ENCODE assay signal across 15 mouse cellular contexts in genomic region chr2:68379631-68380030, GRCm38 (mm10).
DNase-seq lines count a peak whose midpoint lies in the region; ATAC-seq and TF ChIP-seq lines count a peak whose summit lies in the region.
"Had no signal": no experiment of that assay in that cellular context is flagged by ENCODE, and none has a peak within 500 bp of the region (broad histone marks: within the 10 kb centered on the region; RNA-seq: fewer than 3 reads in every experiment).

No protein-coding gene starts in this region.

- intact Hi-C loops in left cerebral cortex, postnatal 10 days (cut with DNase I) = no loop called here

- no peak for ATAC-seq in forebrain, embryonic 12.5 days (ENCODE audit: low FRiP score)
- ATAC-seq in forebrain, embryonic 15.5 days (replicated peaks) = no peak
- no peak for ATAC-seq in limb, embryonic 13.5 days (ENCODE audit: low FRiP score, low read depth)
- ATAC-seq in heart, postnatal 0 days (ENCODE audit: insufficient read depth, low read depth) = 0 out of 2 replicates have a peak, but pooled peaks have one; percentile 13
- 0 out of 2 replicates have a peak, but pooled peaks have one; percentile 7 for ATAC-seq in midbrain, embryonic 15.5 days (replicated peaks)
- ATAC-seq: activated CD4-positive, CD25-positive, alpha-beta regulatory T cell, adult 4 months had no signal

- H3K9ac ChIP-seq in forebrain, embryonic 12.5 days = no peak overlapping the region
- H3K9ac ChIP-seq in forebrain, embryonic 15.5 days (replicated peaks) = no peak overlapping the region
- no peak overlapping the region for H3K9ac ChIP-seq in limb, embryonic 13.5 days
- H3K9ac ChIP-seq in heart, postnatal 0 days (replicated peaks; ENCODE audit: low read depth, low read length) = no peak overlapping the region
- no peak overlapping the region for H3K9ac ChIP-seq in midbrain, embryonic 15.5 days
- H3K9ac ChIP-seq: embryonic facial prominence, embryonic 15.5 days; neural tube, embryonic 15.5 days; stomach, embryonic 15.5 days had no signal

- no peak overlapping the region for H3K4me2 ChIP-seq in forebrain, embryonic 12.5 days
- no peak overlapping the region for H3K4me2 ChIP-seq in forebrain, embryonic 15.5 days (replicated peaks)
- no peak overlapping the region for H3K4me2 ChIP-seq in limb, embryonic 13.5 days (replicated peaks)
- H3K4me2 ChIP-seq in heart, postnatal 0 days (ENCODE audit: low read depth, low read length) = no peak overlapping the region
- no peak overlapping the region for H3K4me2 ChIP-seq in midbrain, embryonic 15.5 days
- H3K4me2 ChIP-seq: embryonic facial prominence, embryonic 15.5 days; neural tube, embryonic 15.5 days; stomach, embryonic 15.5 days had no signal

- no peaks in the 10 kb centered on the region for H3K9me3 ChIP-seq in forebrain, embryonic 12.5 days
- H3K9me3 ChIP-seq in forebrain, embryonic 15.5 days = no peaks in the 10 kb centered on the region
- H3K9me3 ChIP-seq in limb, embryonic 13.5 days = no peaks in the 10 kb centered on the region
- H3K9me3 ChIP-seq in limb, embryonic 10.5 days (replicated peaks) = no peaks in the 10 kb centered on the region
- H3K9me3 ChIP-seq in heart, postnatal 0 days (replicated peaks; ENCODE audit: control insufficient read depth, low read length) = no peaks in the 10 kb centered on the region
- H3K9me3 ChIP-seq in midbrain, embryonic 15.5 days = no peaks in the 10 kb centered on the region
- H3K9me3 ChIP-seq: embryonic facial prominence, embryonic 15.5 days; neural tube, embryonic 15.5 days; stomach, embryonic 15.5 days had no signal

- TF ChIP-seq CTCF in heart, postnatal 0 days (IDR thresholded peaks at IDR 0.05; ENCODE audit: low read depth) = no peak
- no peak for TF ChIP-seq CTCF in layer of hippocampus, adult 2 months (conservative IDR thresholded peaks at IDR 0.05)

- H3K27ac ChIP-seq in forebrain, embryonic 12.5 days = 0 out of 2 replicates have a peak overlapping the region, but pooled peaks have one; percentile 31
- no peak overlapping the region for H3K27ac ChIP-seq in forebrain, embryonic 15.5 days (replicated peaks)
- H3K27ac ChIP-seq in limb, embryonic 13.5 days = peak overlapping the region; percentile 15; the same call in 1 of the 2 replicates
- H3K27ac ChIP-seq in limb, embryonic 10.5 days = no peak overlapping the region
- H3K27ac ChIP-seq in heart, postnatal 0 days (ENCODE audit: low read depth) = peak overlapping the region; percentile 89
- no peak overlapping the region for H3K27ac ChIP-seq in midbrain, embryonic 15.5 days
- H3K27ac ChIP-seq in layer of hippocampus, adult 2 months = no peak overlapping the region
- H3K27ac ChIP-seq: embryonic facial prominence, embryonic 15.5 days; neural tube, embryonic 15.5 days; stomach, embryonic 15.5 days had no signal

- no peak for DNase-seq in limb, embryonic 10.5 days (ENCODE audit: low spot score)
- DNase-seq in heart, postnatal 0 days (ENCODE audit: low spot score) = no peak
- DNase-seq in left cerebral cortex, postnatal 10 days (ENCODE audit: extremely low spot score in 1 of 2, low spot score in 2 of 2) = no peak
- no peak for DNase-seq in layer of hippocampus, adult 2 months (ENCODE audit: low spot score in 2 of 2)
- DNase-seq: cerebellum, adult 9-11 months; kidney, postnatal 14 days; lung, adult 18-20 months had no signal

- no peak overlapping the region for H3K4me3 ChIP-seq in forebrain, embryonic 12.5 days (replicated peaks)
- H3K4me3 ChIP-seq in forebrain, embryonic 15.5 days = no peak overlapping the region
- no peak overlapping the region for H3K4me3 ChIP-seq in limb, embryonic 13.5 days
- H3K4me3 ChIP-seq in limb, embryonic 10.5 days = no peak overlapping the region
- no peak overlapping the region for H3K4me3 ChIP-seq in heart, postnatal 0 days (ENCODE audit: low read depth, low read length)
- H3K4me3 ChIP-seq in midbrain, embryonic 15.5 days = no peak overlapping the region
- H3K4me3 ChIP-seq in layer of hippocampus, adult 2 months = no peak overlapping the region
- H3K4me3 ChIP-seq: embryonic facial prominence, embryonic 15.5 days; neural tube, embryonic 15.5 days; stomach, embryonic 15.5 days had no signal

- no peaks in the 10 kb centered on the region for H3K36me3 ChIP-seq in forebrain, embryonic 12.5 days (replicated peaks)
- no peaks in the 10 kb centered on the region for H3K36me3 ChIP-seq in forebrain, embryonic 15.5 days
- 0 out of 2 replicates have a peak, but pooled peaks cover 6% of the 10 kb centered on the region for H3K36me3 ChIP-seq in limb, embryonic 13.5 days
- peaks cover 19% of the 10 kb centered on the region for H3K36me3 ChIP-seq in limb, embryonic 10.5 days
- 0 out of 2 replicates have a peak, but pooled peaks cover 9% of the 10 kb centered on the region for H3K36me3 ChIP-seq in heart, postnatal 0 days (replicated peaks; ENCODE audit: control insufficient read depth, insufficient read depth, low read length)
- no peaks in the 10 kb centered on the region for H3K36me3 ChIP-seq in midbrain, embryonic 15.5 days (replicated peaks)
- H3K36me3 ChIP-seq: embryonic facial prominence, embryonic 15.5 days; neural tube, embryonic 15.5 days; stomach, embryonic 15.5 days had no signal

- H3K4me1 ChIP-seq in forebrain, embryonic 12.5 days = peaks cover 34% of the 10 kb centered on the region
- H3K4me1 ChIP-seq in forebrain, embryonic 15.5 days = peaks cover 10% of the 10 kb centered on the region; the same call in 1 of the 2 replicates
- peaks cover 18% of the 10 kb centered on the region; the same call in 1 of the 2 replicates for H3K4me1 ChIP-seq in limb, embryonic 13.5 days
- H3K4me1 ChIP-seq in limb, embryonic 10.5 days = peaks cover 47% of the 10 kb centered on the region
- peaks cover 57% of the 10 kb centered on the region for H3K4me1 ChIP-seq in heart, postnatal 0 days (ENCODE audit: control insufficient read depth, insufficient read depth)
- H3K4me1 ChIP-seq in midbrain, embryonic 15.5 days = peaks cover 23% of the 10 kb centered on the region

- TF ChIP-seq EP300 in heart, postnatal 0 days (IDR thresholded peaks at IDR 0.05; ENCODE audit: low read depth) = no peak

- 36% methylated on average over 11 of the region's 11 CpGs for WGBS in forebrain, embryonic 12.5 days
- 36% methylated on average over 11 of the region's 11 CpGs for WGBS in forebrain, embryonic 15.5 days
- 50% methylated on average over 11 of the region's 11 CpGs for WGBS in limb, embryonic 13.5 days
- WGBS in limb, embryonic 10.5 days = 69% methylated on average over 11 of the region's 11 CpGs
- WGBS in heart, postnatal 0 days = 27% methylated on average over 11 of the region's 11 CpGs
- WGBS in midbrain, embryonic 15.5 days = 33% methylated on average over 11 of the region's 11 CpGs

- H3K27me3 ChIP-seq in forebrain, embryonic 12.5 days = no peaks in the 10 kb centered on the region
- no peaks in the 10 kb centered on the region for H3K27me3 ChIP-seq in forebrain, embryonic 15.5 days
- no peaks in the 10 kb centered on the region for H3K27me3 ChIP-seq in limb, embryonic 13.5 days
- H3K27me3 ChIP-seq in limb, embryonic 10.5 days (ENCODE audit: low read depth, poor library complexity, severe bottlenecking) = no peaks in the 10 kb centered on the region
- H3K27me3 ChIP-seq in heart, postnatal 0 days (ENCODE audit: control insufficient read depth, insufficient read depth, low read length) = no peaks in the 10 kb centered on the region
- no peaks in the 10 kb centered on the region for H3K27me3 ChIP-seq in midbrain, embryonic 15.5 days (replicated peaks)
- H3K27me3 ChIP-seq: embryonic facial prominence, embryonic 15.5 days; neural tube, embryonic 15.5 days; stomach, embryonic 15.5 days had no signal

Comparison
In these comparisons a context has a peak if more than half of its experiments do, and no peak if none do; other contexts are left out.
1. H3K27ac ChIP-seq: peak in forebrain, embryonic 12.5 days (single experiment), limb, embryonic 13.5 days (single experiment) and heart, postnatal 0 days (single experiment); none in forebrain, embryonic 15.5 days (single experiment), limb, embryonic 10.5 days (single experiment), midbrain, embryonic 15.5 days (single experiment) and layer of hippocampus, adult 2 months (single experiment).
2. ATAC-seq: peak in heart, postnatal 0 days (single experiment) and midbrain, embryonic 15.5 days (single experiment); none in forebrain, embryonic 12.5 days (single experiment), forebrain, embryonic 15.5 days (single experiment) and limb, embryonic 13.5 days (single experiment).